Mouse (Mus musculus) kidney, postnatal 14 days (tissue): ENCODE measurements around the gene Greb1.
A peak's percentile ranks its signal among the peaks of the same experiment; 100 is the strongest.

Experiments used
- DNase-seq: peaks from one replicate; pipeline ENCODE4 v3.0.0; 2022; ENCODE audit warnings: mixed read lengths

The Greb1 gene

GRCm38 (mm10) chr12:16803956-16804430, 3.3 kb upstream of the Greb1 start:
- no peak for DNase-seq

GRCm38 (mm10) chr12:16803237-16803955, 2.7 kb upstream of the Greb1 start:
- DNase-seq: no peak

GRCm38 (mm10) chr12:16800959-16801315, 251 bp upstream of the Greb1 start:
- no peak for DNase-seq

- DNase-seq: no peak
Observed at GRCm38 (mm10) chr12:16799928-16800258, 793 bp downstream of the Greb1 start.

- DNase-seq: no peak
Observed at GRCm38 (mm10) chr12:16798894-16799293, 1.8 kb downstream of the Greb1 start.

- DNase-seq: no peak
Observed at GRCm38 (mm10) chr12:16795781-16796180, 4.9 kb downstream of the Greb1 start.

GRCm38 (mm10) chr12:16793371-16793770, 7.3 kb downstream of the Greb1 start:
- DNase-seq: no peak

GRCm38 (mm10) chr12:16790456-16790855, 10.2 kb downstream of the Greb1 start:
- DNase-seq: no peak

- no peak for DNase-seq
Observed at GRCm38 (mm10) chr12:16789756-16790155, 10.9 kb downstream of the Greb1 start.

GRCm38 (mm10) chr12:16789199-16789598, 11.5 kb downstream of the Greb1 start:
- DNase-seq: no peak

GRCm38 (mm10) chr12:16788600-16788999, 12.1 kb downstream of the Greb1 start:
- no peak for DNase-seq

- DNase-seq: peak; percentile 24
Observed at GRCm38 (mm10) chr12:16781034-16781746, 19.5 kb downstream of the Greb1 start.

GRCm38 (mm10) chr12:16780320-16780719, 20.4 kb downstream of the Greb1 start:
- no peak for DNase-seq

- DNase-seq: no peak
Observed at GRCm38 (mm10) chr12:16779165-16779564, 21.5 kb downstream of the Greb1 start.

GRCm38 (mm10) chr12:16778523-16778922, 22.2 kb downstream of the Greb1 start:
- DNase-seq: no peak

- no peak for DNase-seq
Observed at GRCm38 (mm10) chr12:16775351-16775750, 25.3 kb downstream of the Greb1 start.

GRCm38 (mm10) chr12:16774605-16775004, 26.1 kb downstream of the Greb1 start:
- no peak for DNase-seq

- DNase-seq: no peak
Observed at GRCm38 (mm10) chr12:16769601-16770165, 31.0 kb downstream of the Greb1 start.

- DNase-seq: no peak
Observed at GRCm38 (mm10) chr12:16768711-16769110, 32.0 kb downstream of the Greb1 start.

- peak; percentile 42 for DNase-seq
Observed at GRCm38 (mm10) chr12:16768251-16768650, 32.4 kb downstream of the Greb1 start.

GRCm38 (mm10) chr12:16764776-16765445, 35.8 kb downstream of the Greb1 start:
- no peak for DNase-seq

GRCm38 (mm10) chr12:16763649-16764422, 36.9 kb downstream of the Greb1 start:
- DNase-seq: no peak

GRCm38 (mm10) chr12:16761461-16761860, 39.2 kb downstream of the Greb1 start:
- DNase-seq: no peak
